Mouse (Mus musculus) bone marrow macrophage, adult 2 months (primary cell): Measurements from ENCODE around the gene Pex5l.

Source experiments
- CTCF ChIP-seq: IDR thresholded peaks from 2 replicates; pipeline ENCODE4 v1.5.1; 2012; ENCODE audit warnings: low read depth, mild to moderate bottlenecking, low read length, moderate library complexity
- POLR2A ChIP-seq: IDR thresholded peaks from 2 replicates; pipeline ENCODE4 v1.6.1; 2012; ENCODE audit warnings: mild to moderate bottlenecking, low read depth, low read length, borderline replicate concordance

DNA sequence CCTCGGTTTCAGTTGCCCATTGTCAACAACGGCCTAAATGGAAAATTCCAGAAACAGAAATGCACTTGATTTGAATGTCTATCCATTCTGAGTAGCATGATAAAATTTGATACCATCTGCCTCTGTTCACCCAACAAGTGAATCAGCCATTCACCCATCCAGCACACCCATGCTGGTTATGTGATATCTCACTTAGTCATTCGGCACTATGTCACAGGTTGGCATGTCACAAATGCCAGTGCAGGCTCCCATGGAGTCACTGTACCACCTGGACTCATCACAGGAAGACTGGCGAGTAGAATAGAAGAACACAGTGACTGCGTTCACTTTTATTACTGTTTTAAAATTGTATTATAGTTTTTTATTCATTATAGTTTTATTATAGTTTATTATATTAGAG, 18.3 kb downstream of the Pex5l start:
- TF ChIP-seq POLR2A (no peak), CTCF (no peak)
